Mouse (Mus musculus): Measurements from ENCODE around the gene Iqcf5.

Iqcf5 gene

GRCm38 (mm10) chr9:106514273-106514672 is at the start of gene Iqcf5:
TSS of gene Iqcf5 (plus strand) at chr9:106514573.
- no peak for DNase-seq (ENCODE audit: low spot score in 2 of 2)

GRCm38 (mm10) chr9:106464751-106465541 is 49.4 kb upstream of the Iqcf5 start:
- DNase-seq (ENCODE audit: low spot score in 2 of 2), result peak in 1 of 2 experiments; percentile 63

GRCm38 (mm10) chr9:106465571-106466200 is 48.7 kb upstream of the Iqcf5 start, which contains the start of gene Gpr62:
TSS of gene Gpr62 (minus strand) at chr9:106465938.
- no peak for DNase-seq (ENCODE audit: low spot score in 2 of 2)

GRCm38 (mm10) chr9:106466721-106467120 is 47.7 kb upstream of the Iqcf5 start:
- no peak for DNase-seq (ENCODE audit: low spot score in 2 of 2)

- DNase-seq (ENCODE audit: low spot score in 2 of 2), result no peak
Observed at GRCm38 (mm10) chr9:106467746-106468145, 46.6 kb upstream of the Iqcf5 start.

- DNase-seq (ENCODE audit: low spot score in 2 of 2), result no peak
Observed at GRCm38 (mm10) chr9:106469317-106469716, 45.1 kb upstream of the Iqcf5 start.

GRCm38 (mm10) chr9:106469776-106470175 is 44.6 kb upstream of the Iqcf5 start:
- DNase-seq (ENCODE audit: low spot score in 2 of 2), result no peak

GRCm38 (mm10) chr9:106470991-106471750 is 43.2 kb upstream of the Iqcf5 start:
- peak in 1 of 2 experiments; percentile 4 for DNase-seq (ENCODE audit: low spot score in 2 of 2)

GRCm38 (mm10) chr9:106471892-106472291 is 42.5 kb upstream of the Iqcf5 start:
- peak; percentile 17 to 41 for DNase-seq (ENCODE audit: low spot score in 2 of 2)

- peak in 1 of 2 experiments; percentile 9 for DNase-seq (ENCODE audit: low spot score in 2 of 2)
Observed at GRCm38 (mm10) chr9:106472321-106472720, 42.1 kb upstream of the Iqcf5 start.

- DNase-seq (ENCODE audit: low spot score in 2 of 2), result peak; percentile 2 to 7
Observed at GRCm38 (mm10) chr9:106473081-106473752, 41.2 kb upstream of the Iqcf5 start.

- peak in 1 of 2 experiments; percentile 4 for DNase-seq (ENCODE audit: low spot score in 2 of 2)
Observed at GRCm38 (mm10) chr9:106473753-106474105, 40.6 kb upstream of the Iqcf5 start.

- peak; percentile 20 to 35 for DNase-seq (ENCODE audit: low spot score in 2 of 2)
Observed at GRCm38 (mm10) chr9:106474456-106474855, 39.9 kb upstream of the Iqcf5 start.

GRCm38 (mm10) chr9:106475046-106475445 is 39.3 kb upstream of the Iqcf5 start:
- DNase-seq (ENCODE audit: low spot score in 2 of 2), result peak; percentile 3 to 12

- DNase-seq (ENCODE audit: low spot score in 2 of 2), result peak in 1 of 2 experiments; percentile 6
Observed at GRCm38 (mm10) chr9:106475663-106476001, 38.7 kb upstream of the Iqcf5 start, which contains the start of gene Rrp9. TSS of gene Rrp9 (plus strand) at chr9:106475963.

- peak; percentile 21 for DNase-seq (ENCODE audit: low spot score in 2 of 2)
Observed at GRCm38 (mm10) chr9:106476002-106476923, 38.1 kb upstream of the Iqcf5 start.

GRCm38 (mm10) chr9:106476924-106477484 is 37.4 kb upstream of the Iqcf5 start, which contains the start of gene Parp3:
TSS of gene Parp3 (minus strand) at chr9:106476949.
- DNase-seq (ENCODE audit: low spot score in 2 of 2), result peak; percentile 99 to 100

GRCm38 (mm10) chr9:106477649-106478048 is 36.7 kb upstream of the Iqcf5 start:
- DNase-seq (ENCODE audit: low spot score in 2 of 2), result peak in 1 of 2 experiments; percentile 2

- DNase-seq (ENCODE audit: low spot score in 2 of 2), result peak in 1 of 2 experiments; percentile 2
Observed at GRCm38 (mm10) chr9:106478101-106478500, 36.3 kb upstream of the Iqcf5 start.

GRCm38 (mm10) chr9:106480541-106480940 is 33.8 kb upstream of the Iqcf5 start:
- DNase-seq (ENCODE audit: low spot score in 2 of 2), result peak in 1 of 2 experiments; percentile 1

Data from frontal cortex, postnatal 14 days (tissue).